22 mouse cellular contexts compared by ENCODE assay signal in genomic region chr2:20947036-20947435, GRCm38 (mm10). TPM values are rescaled to one million over a fixed set of nuclear protein-coding genes. Genes with fewer than 3 reads are reported as not detected.
DNase-seq lines count a peak whose midpoint lies in the region; ATAC-seq and TF ChIP-seq lines count a peak whose summit lies in the region.
"Had no signal": no experiment of that assay in that cellular context is flagged by ENCODE, and none has a peak within 500 bp of the region (broad histone marks: within the 10 kb centered on the region; RNA-seq: fewer than 3 reads in every experiment).

No protein-coding gene starts in this region.

- no peak for TF ChIP-seq POLR2A in heart, adult 2 months (IDR thresholded peaks at IDR 0.05; ENCODE audit: insufficient read depth, low read depth, low read length)

- no peak overlapping the region for H3K4me3 ChIP-seq in heart, embryonic 12.5 days
- no peak overlapping the region for H3K4me3 ChIP-seq in heart, adult 2 months
- no peak overlapping the region for H3K4me3 ChIP-seq in intestine, embryonic 14.5 days (ENCODE audit: low read depth, low read length)
- H3K4me3 ChIP-seq in intestine, embryonic 15.5 days (replicated peaks): no peak overlapping the region
- no peak overlapping the region for H3K4me3 ChIP-seq in liver, embryonic 11.5 days (ENCODE audit: low read depth, low read length)
- no peak overlapping the region for H3K4me3 ChIP-seq in liver, embryonic 15.5 days (replicated peaks)
- H3K4me3 ChIP-seq: embryonic facial prominence, embryonic 10.5 days; forebrain, embryonic 15.5 days; hindbrain, embryonic 13.5 days; midbrain, embryonic 12.5 days had no signal

- 56% methylated on average over 1 of the region's 1 CpGs for WGBS in heart, embryonic 12.5 days
- WGBS in heart, adult 2 months: 45% methylated on average over 1 of the region's 1 CpGs
- WGBS in intestine, embryonic 14.5 days: 69% methylated on average over 1 of the region's 1 CpGs
- 81% methylated on average over 1 of the region's 1 CpGs for WGBS in intestine, embryonic 15.5 days
- WGBS in liver, embryonic 11.5 days: 74% methylated on average over 1 of the region's 1 CpGs
- WGBS in liver, embryonic 15.5 days (ENCODE audit: insufficient replicate concordance): 65% methylated on average over 1 of the region's 1 CpGs

- ATAC-seq in heart, embryonic 12.5 days (ENCODE audit: insufficient number of reproducible peaks, low FRiP score): no peak
- no peak for ATAC-seq in intestine, embryonic 14.5 days (replicated peaks; ENCODE audit: low FRiP score, low TSS enrichment, low read depth)
- no peak for ATAC-seq in intestine, embryonic 15.5 days
- ATAC-seq in liver, embryonic 11.5 days (replicated peaks; ENCODE audit: low FRiP score): no peak
- peak; percentile 72 for ATAC-seq in liver, embryonic 15.5 days (ENCODE audit: insufficient read depth)
- ATAC-seq: activated CD4-positive, CD25-positive, alpha-beta regulatory T cell, adult 4 months; forebrain, embryonic 15.5 days had no signal

- H3K9ac ChIP-seq in heart, embryonic 12.5 days: peak overlapping the region; percentile 60; the same call in 1 of the 2 replicates
- no peak overlapping the region for H3K9ac ChIP-seq in heart, adult 2 months (ENCODE audit: low read depth, low read length)
- H3K9ac ChIP-seq in intestine, embryonic 14.5 days (ENCODE audit: low read length): no peak overlapping the region
- H3K9ac ChIP-seq in intestine, embryonic 15.5 days: no peak overlapping the region
- no peak overlapping the region for H3K9ac ChIP-seq in liver, embryonic 11.5 days (ENCODE audit: low read depth, low read length)
- H3K9ac ChIP-seq in liver, embryonic 15.5 days: no peak overlapping the region
- H3K9ac ChIP-seq: forebrain, embryonic 15.5 days; hindbrain, embryonic 13.5 days; midbrain, embryonic 12.5 days had no signal

- peaks cover 54% of the 10 kb centered on the region for H3K4me1 ChIP-seq in heart, embryonic 12.5 days (replicated peaks)
- H3K4me1 ChIP-seq in heart, adult 2 months (ENCODE audit: control insufficient read depth, insufficient read depth, low read length): peaks cover 15% of the 10 kb centered on the region
- peaks cover 28% of the 10 kb centered on the region for H3K4me1 ChIP-seq in intestine, embryonic 14.5 days (replicated peaks; ENCODE audit: control insufficient read depth, insufficient read depth, low read length)
- peaks cover 12% of the 10 kb centered on the region for H3K4me1 ChIP-seq in intestine, embryonic 15.5 days (replicated peaks)
- peaks cover 35% of the 10 kb centered on the region for H3K4me1 ChIP-seq in liver, embryonic 11.5 days (replicated peaks; ENCODE audit: control insufficient read depth, insufficient read depth, low read length)
- H3K4me1 ChIP-seq in liver, embryonic 15.5 days (replicated peaks): peaks cover 53% of the 10 kb centered on the region

- H3K9me3 ChIP-seq in heart, embryonic 12.5 days (replicated peaks): no peaks in the 10 kb centered on the region
- no peaks in the 10 kb centered on the region for H3K9me3 ChIP-seq in intestine, embryonic 14.5 days (ENCODE audit: control insufficient read depth, low read length)
- no peaks in the 10 kb centered on the region for H3K9me3 ChIP-seq in intestine, embryonic 15.5 days
- H3K9me3 ChIP-seq in liver, embryonic 11.5 days (ENCODE audit: control insufficient read depth, low read length): no peaks in the 10 kb centered on the region
- H3K9me3 ChIP-seq in liver, embryonic 15.5 days (replicated peaks): no peaks in the 10 kb centered on the region
- H3K9me3 ChIP-seq: embryonic facial prominence, embryonic 10.5 days; forebrain, embryonic 15.5 days; hindbrain, embryonic 13.5 days had no signal

- no peaks in the 10 kb centered on the region for H3K36me3 ChIP-seq in heart, embryonic 12.5 days
- H3K36me3 ChIP-seq in heart, adult 2 months (ENCODE audit: control insufficient read depth, insufficient read depth, low read length): peaks cover 19% of the 10 kb centered on the region
- H3K36me3 ChIP-seq in intestine, embryonic 14.5 days (ENCODE audit: control insufficient read depth, insufficient read depth, low read length): no peaks in the 10 kb centered on the region
- H3K36me3 ChIP-seq in intestine, embryonic 15.5 days: no peaks in the 10 kb centered on the region
- H3K36me3 ChIP-seq in liver, embryonic 11.5 days (ENCODE audit: control insufficient read depth, insufficient read depth, low read length): no peaks in the 10 kb centered on the region; the same call in 1 of the 2 replicates
- 0 out of 2 replicates have a peak, but pooled peaks cover 6% of the 10 kb centered on the region for H3K36me3 ChIP-seq in liver, embryonic 15.5 days (replicated peaks)
- H3K36me3 ChIP-seq: forebrain, embryonic 15.5 days; hindbrain, embryonic 13.5 days had no signal

- H3K79me2 ChIP-seq in heart, adult 2 months (replicated peaks; ENCODE audit: control insufficient read depth, insufficient read depth, low read length): peaks cover 12% of the 10 kb centered on the region

- no peak for DNase-seq in heart, adult 2 months
- peak; percentile 20 for DNase-seq in intestine, embryonic 14.5 days (ENCODE audit: low spot score)
- no peak for DNase-seq in liver, embryonic 11.5 days (ENCODE audit: low spot score)
- DNase-seq in left cerebral cortex, adult 9 months (ENCODE audit: low spot score in 2 of 2): no peak
- DNase-seq in ovary, postnatal 14 days (ENCODE audit: low spot score): no peak
- DNase-seq: adrenal gland, adult 8-10 months; B cell, adult 2 months; cerebellum, adult 9-10 months; kidney, adult 9 months; kidney, postnatal 14 days; lung, adult 2 months; lung, postnatal 14 days; right cerebral cortex, postnatal 14 days; spleen, adult 18-20 months had no signal

- H3K27ac ChIP-seq in heart, embryonic 12.5 days (ENCODE audit: poor library complexity, severe bottlenecking): peak overlapping the region; percentile 71; the same call in 1 of the 2 replicates
- H3K27ac ChIP-seq in heart, adult 2 months: no peak overlapping the region
- no peak overlapping the region for H3K27ac ChIP-seq in intestine, embryonic 14.5 days (ENCODE audit: low read depth)
- H3K27ac ChIP-seq in intestine, embryonic 15.5 days: no peak overlapping the region
- peak overlapping the region; percentile 43; the same call in 1 of the 2 replicates for H3K27ac ChIP-seq in liver, embryonic 11.5 days (ENCODE audit: low read depth, low read length)
- H3K27ac ChIP-seq in liver, embryonic 15.5 days (replicated peaks): peak overlapping the region; percentile 68
- H3K27ac ChIP-seq: embryonic facial prominence, embryonic 10.5 days; forebrain, embryonic 15.5 days; hindbrain, embryonic 13.5 days; midbrain, embryonic 12.5 days had no signal

- no peak for TF ChIP-seq CTCF in heart, adult 2 months (IDR thresholded peaks at IDR 0.05)

- no peak overlapping the region for H3K4me2 ChIP-seq in heart, embryonic 12.5 days
- no peak overlapping the region for H3K4me2 ChIP-seq in intestine, embryonic 14.5 days (ENCODE audit: low read length)
- no peak overlapping the region for H3K4me2 ChIP-seq in intestine, embryonic 15.5 days (replicated peaks)
- no peak overlapping the region for H3K4me2 ChIP-seq in liver, embryonic 11.5 days
- H3K4me2 ChIP-seq in liver, embryonic 15.5 days: no peak overlapping the region
- H3K4me2 ChIP-seq: forebrain, embryonic 15.5 days; hindbrain, embryonic 13.5 days; midbrain, embryonic 12.5 days had no signal

- intact Hi-C loops in heart, adult 2 months (cut with DNase I): no loop called here

- H3K27me3 ChIP-seq in heart, embryonic 12.5 days (replicated peaks): no peaks in the 10 kb centered on the region
- H3K27me3 ChIP-seq in heart, adult 2 months (ENCODE audit: control insufficient read depth, insufficient read depth, low read length): no peaks in the 10 kb centered on the region
- no peaks in the 10 kb centered on the region for H3K27me3 ChIP-seq in intestine, embryonic 14.5 days (replicated peaks; ENCODE audit: control insufficient read depth, insufficient read depth, low read length)
- no peaks in the 10 kb centered on the region for H3K27me3 ChIP-seq in intestine, embryonic 15.5 days (replicated peaks)
- no peaks in the 10 kb centered on the region for H3K27me3 ChIP-seq in liver, embryonic 11.5 days (replicated peaks; ENCODE audit: control insufficient read depth, insufficient read depth, low read length)
- H3K27me3 ChIP-seq in liver, embryonic 15.5 days: no peaks in the 10 kb centered on the region
- H3K27me3 ChIP-seq: forebrain, embryonic 15.5 days; hindbrain, embryonic 13.5 days; midbrain, embryonic 12.5 days had no signal

- no peak for TF ChIP-seq EP300 in heart, adult 2 months (IDR thresholded peaks at IDR 0.05; ENCODE audit: insufficient read depth, low read depth, low read length)

RNA-seq across cellular contexts. Expression of gene Arhgap21, which starts 21.6 kb away (rescaled TPM):
- 28.2 and 32.2 TPM in 2 replicates for polyA plus RNA-seq in heart, embryonic 12.5 days (2016; fragmentation: Nextera tagmentation; extraction: Ambion mirVana)
- total RNA-seq in heart, adult 2 months (2021): 10 to 100 TPM; 65.2 to 74.5 TPM
- 18.1 and 27.9 TPM in 2 replicates for polyA plus RNA-seq in heart, adult 2 months (2012; rRNA removed)
- 19.4 and 20.6 TPM in 2 replicates for polyA plus RNA-seq in intestine, embryonic 14.5 days (2014; fragmentation: Nextera tagmentation; extraction: Ambion mirVana)
- 10.2 and 13.6 TPM in 2 replicates for polyA plus RNA-seq in intestine, embryonic 15.5 days (2015; fragmentation: Nextera tagmentation; extraction: Ambion mirVana)
- polyA plus RNA-seq in liver, embryonic 11.5 days (2014; fragmentation: Nextera tagmentation; extraction: Ambion mirVana): 14.2 and 15.3 TPM in 2 replicates
- polyA plus RNA-seq in liver, embryonic 15.5 days (2015; fragmentation: Nextera tagmentation; extraction: Ambion mirVana): 5.8 and 7.8 TPM in 2 replicates

Comparison
In these comparisons a context has a peak if more than half of its experiments do, and no peak if none do; other contexts are left out.
1. H3K27ac ChIP-seq: peak in heart, embryonic 12.5 days (single experiment), liver, embryonic 11.5 days (single experiment) and liver, embryonic 15.5 days (single experiment); none in heart, adult 2 months (single experiment), intestine, embryonic 14.5 days (single experiment) and intestine, embryonic 15.5 days (single experiment).